Comparison of ENCODE assay signal across 26 mouse cellular contexts in the genomic region with DNA sequence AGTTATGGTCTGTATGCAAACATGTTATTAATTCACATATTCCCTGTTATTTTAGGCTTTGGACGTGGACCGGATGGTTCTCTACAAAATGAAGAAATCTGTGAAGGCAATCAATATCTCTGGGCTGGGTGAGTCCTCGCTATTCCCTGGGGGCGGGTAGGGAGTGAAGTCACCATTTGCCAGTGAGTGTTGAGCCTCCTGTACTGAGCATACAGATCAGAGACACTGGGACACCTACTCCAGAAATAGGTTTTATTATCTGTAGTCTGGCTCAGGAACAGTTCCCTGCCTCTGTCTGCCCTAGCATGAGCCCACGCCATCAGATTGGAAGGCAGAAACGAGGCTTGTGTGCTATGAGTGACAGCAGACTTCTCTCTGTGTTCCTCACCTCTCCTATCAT.
DNase-seq lines count a peak whose midpoint lies in the region; ATAC-seq and TF ChIP-seq lines count a peak whose summit lies in the region.
"Had no signal": no experiment of that assay in that cellular context is flagged by ENCODE, and none has a peak within 500 bp of the region (broad histone marks: within the 10 kb centered on the region; RNA-seq: fewer than 3 reads in every experiment).

No protein-coding gene starts in this region.

- peak overlapping the region; percentile 37 for H3K27ac ChIP-seq in heart, adult 2 months
- H3K27ac ChIP-seq in heart, embryonic 14.5 days (replicated peaks in 1 of 2; ENCODE audit: control insufficient read depth in 1 of 2, insufficient read depth in 1 of 2, low read depth in 2 of 2, low read length in 2 of 2) = peak overlapping the region; percentile 5 to 51; a peak in 2 of 4 replicates
- H3K27ac ChIP-seq in liver, embryonic 16.5 days (ENCODE audit: low read length) = no peak overlapping the region
- H3K27ac ChIP-seq in liver, embryonic 11.5 days (ENCODE audit: low read depth, low read length) = no peak overlapping the region
- H3K27ac ChIP-seq: forebrain, embryonic 13.5 days; kidney, embryonic 15.5 days; left cerebral cortex, adult 2 months; limb, embryonic 12.5 days; liver, embryonic 14.5 days; lung, embryonic 15.5 days; midbrain, embryonic 15.5 days; neural tube, embryonic 15.5 days had no signal

- H3K36me3 ChIP-seq in heart, adult 2 months (ENCODE audit: control insufficient read depth, insufficient read depth, low read length) = peaks cover 10% of the 10 kb centered on the region
- peaks cover 13% of the 10 kb centered on the region for H3K36me3 ChIP-seq in heart, embryonic 14.5 days (ENCODE audit: control insufficient read depth, insufficient read depth, low read length)
- H3K36me3 ChIP-seq in liver, embryonic 16.5 days (ENCODE audit: control insufficient read depth, insufficient read depth) = no peaks in the 10 kb centered on the region
- 0 out of 2 replicates have a peak, but pooled peaks cover 2% of the 10 kb centered on the region for H3K36me3 ChIP-seq in liver, embryonic 11.5 days (ENCODE audit: control insufficient read depth, insufficient read depth, low read length)
- peaks cover 25% of the 10 kb centered on the region for H3K36me3 ChIP-seq in E14TG2a.4 (ENCODE audit: insufficient read depth, low read length)

- H3K4me2 ChIP-seq in heart, embryonic 14.5 days (ENCODE audit: low read length) = no peak overlapping the region
- H3K4me2 ChIP-seq in liver, embryonic 16.5 days (ENCODE audit: low read depth, low read length) = no peak overlapping the region
- H3K4me2 ChIP-seq in liver, embryonic 11.5 days = no peak overlapping the region
- H3K4me2 ChIP-seq: forebrain, embryonic 13.5 days; kidney, embryonic 15.5 days; limb, embryonic 12.5 days; lung, embryonic 15.5 days; midbrain, embryonic 15.5 days; neural tube, embryonic 15.5 days had no signal

- DNase-seq in heart, adult 2 months = no peak
- DNase-seq in heart, postnatal 4 days = no peak
- DNase-seq in heart, adult 11 months = no peak
- DNase-seq in liver, embryonic 11.5 days (ENCODE audit: low spot score) = no peak
- DNase-seq in cerebellum, adult 11-12 months = no peak
- DNase-seq: adrenal gland, adult 2 months; cerebellum, adult 9-10 months; cerebellum, postnatal 36 days; kidney, adult 18-20 months; kidney, postnatal 25 days; retina, postnatal 1 day; right cerebral cortex, postnatal 14 days had no signal

- no peak for TF ChIP-seq CTCF in heart, adult 2 months (IDR thresholded peaks at IDR 0.05)
- no peak for TF ChIP-seq CTCF in E14TG2a.4 (conservative IDR thresholded peaks at IDR 0.05; ENCODE audit: low read length)

- ATAC-seq in heart, embryonic 14.5 days (ENCODE audit: insufficient number of reproducible peaks, insufficient read depth, low FRiP score, low read depth) = peak; percentile 33; the same call in 1 of the 2 replicates
- ATAC-seq in liver, embryonic 16.5 days (ENCODE audit: low read depth) = peak; percentile 53
- no peak for ATAC-seq in liver, embryonic 11.5 days (replicated peaks; ENCODE audit: low FRiP score)
- ATAC-seq: activated CD4-positive, CD25-positive, alpha-beta regulatory T cell, adult 4 months; forebrain, embryonic 13.5 days; hindbrain, embryonic 16.5 days had no signal

- no peak overlapping the region for H3K4me3 ChIP-seq in heart, adult 2 months
- no peak overlapping the region for H3K4me3 ChIP-seq in heart, embryonic 14.5 days (ENCODE audit: control insufficient read depth in 1 of 2, insufficient read depth in 1 of 2, low read depth in 1 of 2, low read length in 2 of 2)
- no peak overlapping the region for H3K4me3 ChIP-seq in liver, embryonic 16.5 days (ENCODE audit: low read depth, low read length)
- no peak overlapping the region for H3K4me3 ChIP-seq in liver, embryonic 11.5 days (ENCODE audit: low read depth, low read length)
- peak overlapping the region; percentile 55 for H3K4me3 ChIP-seq in E14TG2a.4 (replicated peaks; ENCODE audit: low read length)
- H3K4me3 ChIP-seq: forebrain, embryonic 13.5 days; kidney, embryonic 15.5 days; left cerebral cortex, adult 2 months; limb, embryonic 12.5 days; lung, embryonic 15.5 days; midbrain, embryonic 10.5 days; midbrain, embryonic 15.5 days; neural tube, embryonic 15.5 days had no signal

- H3K27me3 ChIP-seq in heart, adult 2 months (ENCODE audit: control insufficient read depth, insufficient read depth, low read length) = no peaks in the 10 kb centered on the region
- H3K27me3 ChIP-seq in heart, embryonic 14.5 days (ENCODE audit: control insufficient read depth, insufficient read depth, low read length) = no peaks in the 10 kb centered on the region
- no peaks in the 10 kb centered on the region for H3K27me3 ChIP-seq in liver, embryonic 16.5 days (ENCODE audit: control insufficient read depth, insufficient read depth, low read depth, low read length)
- no peaks in the 10 kb centered on the region for H3K27me3 ChIP-seq in liver, embryonic 11.5 days (replicated peaks; ENCODE audit: control insufficient read depth, insufficient read depth, low read length)
- H3K27me3 ChIP-seq in E14TG2a.4 (ENCODE audit: insufficient read depth, low read length) = no peaks in the 10 kb centered on the region
- H3K27me3 ChIP-seq: forebrain, embryonic 13.5 days; kidney, embryonic 15.5 days; limb, embryonic 12.5 days; lung, embryonic 15.5 days; midbrain, embryonic 15.5 days; neural tube, embryonic 15.5 days had no signal

- H3K9me3 ChIP-seq in heart, embryonic 14.5 days (ENCODE audit: control insufficient read depth, low read length) = no peaks in the 10 kb centered on the region
- no peaks in the 10 kb centered on the region for H3K9me3 ChIP-seq in liver, embryonic 16.5 days (replicated peaks; ENCODE audit: control insufficient read depth, low read length)
- no peaks in the 10 kb centered on the region for H3K9me3 ChIP-seq in liver, embryonic 11.5 days (ENCODE audit: control insufficient read depth, low read length)
- H3K9me3 ChIP-seq in E14TG2a.4 (ENCODE audit: low read length) = no peaks in the 10 kb centered on the region
- H3K9me3 ChIP-seq: forebrain, embryonic 13.5 days; kidney, embryonic 15.5 days; limb, embryonic 12.5 days; lung, embryonic 15.5 days; midbrain, embryonic 10.5 days; midbrain, embryonic 15.5 days; neural tube, embryonic 15.5 days had no signal

- TF ChIP-seq EP300 in heart, adult 2 months (IDR thresholded peaks at IDR 0.05; ENCODE audit: insufficient read depth, low read depth, low read length) = no peak

- H3K4me1 ChIP-seq in heart, adult 2 months (ENCODE audit: control insufficient read depth, insufficient read depth, low read length) = peaks cover 51% of the 10 kb centered on the region
- peaks cover 29 to 61% of the 10 kb centered on the region in 2 experiments for H3K4me1 ChIP-seq in heart, embryonic 14.5 days (ENCODE audit: control insufficient read depth in 2 of 2, insufficient read depth in 2 of 2, low read length in 2 of 2)
- peaks cover 10% of the 10 kb centered on the region for H3K4me1 ChIP-seq in liver, embryonic 16.5 days (ENCODE audit: control insufficient read depth, low read depth, low read length)
- H3K4me1 ChIP-seq in liver, embryonic 11.5 days (replicated peaks; ENCODE audit: control insufficient read depth, insufficient read depth, low read length) = peaks cover 10% of the 10 kb centered on the region
- peaks cover 62% of the 10 kb centered on the region for H3K4me1 ChIP-seq in E14TG2a.4 (replicated peaks; ENCODE audit: low read depth, low read length)
- H3K4me1 ChIP-seq: forebrain, embryonic 13.5 days had no signal

- no peak overlapping the region; the same call in 1 of the 2 replicates for H3K9ac ChIP-seq in heart, adult 2 months (ENCODE audit: low read depth, low read length)
- peak overlapping the region; percentile 21; the same call in 1 of the 2 replicates for H3K9ac ChIP-seq in heart, embryonic 14.5 days (ENCODE audit: low read length)
- no peak overlapping the region for H3K9ac ChIP-seq in liver, embryonic 16.5 days (ENCODE audit: low read depth, low read length)
- H3K9ac ChIP-seq in liver, embryonic 11.5 days (ENCODE audit: low read depth, low read length) = no peak overlapping the region
- H3K9ac ChIP-seq: kidney, embryonic 15.5 days; limb, embryonic 12.5 days; liver, embryonic 14.5 days; lung, embryonic 15.5 days; midbrain, embryonic 15.5 days; neural tube, embryonic 15.5 days had no signal

- intact Hi-C loops in heart, adult 2 months (cut with DNase I) = no loop called here

- H3K79me2 ChIP-seq in heart, adult 2 months (replicated peaks; ENCODE audit: control insufficient read depth, insufficient read depth, low read length) = peaks cover 1% of the 10 kb centered on the region

- no peak for TF ChIP-seq POLR2A in heart, adult 2 months (IDR thresholded peaks at IDR 0.05; ENCODE audit: insufficient read depth, low read depth, low read length)

- WGBS in heart, adult 2 months = 42% methylated on average over 6 of the region's 6 CpGs
- 46% methylated on average over 6 of the region's 6 CpGs for WGBS in heart, embryonic 14.5 days
- WGBS in liver, embryonic 16.5 days (ENCODE audit: insufficient replicate concordance) = 62% methylated on average over 6 of the region's 6 CpGs
- WGBS in liver, embryonic 11.5 days = 71% methylated on average over 6 of the region's 6 CpGs

Comparison
In these comparisons a context has a peak if more than half of its experiments do, and no peak if none do; other contexts are left out.
1. H3K27ac ChIP-seq: peak in heart, adult 2 months (single experiment) and heart, embryonic 14.5 days (2 of 2); none in liver, embryonic 16.5 days (single experiment) and liver, embryonic 11.5 days (single experiment).